Mouse (Mus musculus): Measurements from ENCODE around the gene Prss27. TPM values are rescaled to one million over a fixed set of nuclear protein-coding genes. Genes with fewer than 3 reads are reported as not detected.

The Prss27 gene
- total and polyA plus RNA-seq, 2 experiments from 2014 or later = not detected

DNA sequence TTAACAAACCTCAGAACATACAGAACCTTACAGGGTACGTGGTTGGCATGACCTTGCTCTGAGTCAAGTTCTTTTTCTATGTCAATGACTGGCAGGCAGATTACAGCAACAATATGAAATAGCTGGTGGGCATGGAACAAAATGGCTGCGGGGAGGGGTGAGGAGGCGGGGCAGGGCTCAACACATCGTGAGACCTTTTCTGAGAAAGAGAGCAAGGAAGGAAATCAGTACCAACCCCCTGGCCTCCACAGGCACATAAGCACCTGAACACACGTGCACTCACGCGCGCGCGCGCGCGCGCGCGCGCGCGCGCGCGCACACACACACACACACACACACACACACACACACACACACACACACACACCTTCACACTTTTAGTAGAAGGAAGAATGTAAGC, 7.4 kb upstream of the Prss27 start:
- Histone ChIP-seq H3K4me2 (ENCODE audit: low read depth) (no peak overlapping the region), H3K4me3 (ENCODE audit: low read depth, low read length) (no peak overlapping the region), H3K27me3 (ENCODE audit: insufficient read depth, low read length) (no peaks in the 10 kb centered on the region), H3K4me1 (ENCODE audit: insufficient read depth) (no peaks in the 10 kb centered on the region), H3K27ac (ENCODE audit: low read depth, low read length) (no peak overlapping the region), H3K36me3 (ENCODE audit: insufficient read depth) (no peaks in the 10 kb centered on the region), H3K9me3 (ENCODE audit: low read length) (no peaks in the 10 kb centered on the region), H3K9ac (no peak overlapping the region)
- ATAC-seq (no peak), DNase-seq (no peak)
- WGBS = 82% methylated on average over 8 of the region's 22 CpGs
- no peak for TF ChIP-seq CTCF (IDR thresholded peaks at IDR 0.05; ENCODE audit: low read depth)

- Histone ChIP-seq H3K9ac (no peak overlapping the region), H3K4me1 (ENCODE audit: insufficient read depth) (no peaks in the 10 kb centered on the region), H3K9me3 (ENCODE audit: low read length) (no peaks in the 10 kb centered on the region), H3K27ac (ENCODE audit: low read depth, low read length) (no peak overlapping the region), H3K36me3 (ENCODE audit: insufficient read depth) (no peaks in the 10 kb centered on the region), H3K4me3 (ENCODE audit: low read depth, low read length) (no peak overlapping the region), H3K4me2 (ENCODE audit: low read depth) (no peak overlapping the region), H3K27me3 (ENCODE audit: insufficient read depth, low read length) (no peaks in the 10 kb centered on the region)
- DNase-seq (no peak), ATAC-seq (no peak)
- WGBS = 77% methylated on average over 7 of the region's 7 CpGs
- TF ChIP-seq CTCF (IDR thresholded peaks at IDR 0.05; ENCODE audit: low read depth) = no peak
These were observed 2.9 kb upstream of the Prss27 start for GRCm38 (mm10) chr17:24035087-24035486.

DNA sequence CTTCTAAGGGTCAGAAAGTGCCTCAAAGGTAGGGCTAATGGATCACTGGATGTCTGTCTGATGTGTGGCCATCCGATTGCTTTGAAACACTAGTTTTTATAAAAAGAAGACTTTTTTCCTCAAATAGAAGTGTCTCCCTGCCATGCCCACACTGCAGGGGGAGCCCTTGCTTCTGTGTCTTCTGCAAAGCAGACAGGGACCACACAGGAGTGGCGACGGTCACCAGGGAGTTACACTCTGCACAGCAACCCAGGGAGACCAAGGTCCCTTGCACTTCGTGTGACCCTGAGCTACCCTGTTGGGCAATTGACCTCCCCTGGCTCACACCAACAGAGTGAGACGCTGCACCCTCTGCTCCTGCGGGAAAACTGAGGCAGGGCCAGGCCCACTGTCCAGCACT, 990 bp upstream of the Prss27 start:
- Histone ChIP-seq H3K4me1 (ENCODE audit: insufficient read depth) (no peaks in the 10 kb centered on the region), H3K27me3 (ENCODE audit: insufficient read depth, low read length) (no peaks in the 10 kb centered on the region), H3K4me2 (ENCODE audit: low read depth) (no peak overlapping the region), H3K9me3 (ENCODE audit: low read length) (no peaks in the 10 kb centered on the region), H3K9ac (no peak overlapping the region), H3K4me3 (ENCODE audit: low read depth, low read length) (no peak overlapping the region), H3K36me3 (ENCODE audit: insufficient read depth) (no peaks in the 10 kb centered on the region), H3K27ac (ENCODE audit: low read depth, low read length) (no peak overlapping the region)
- no peak for TF ChIP-seq CTCF (IDR thresholded peaks at IDR 0.05; ENCODE audit: low read depth)
- WGBS = 72% methylated on average over 6 of the region's 6 CpGs
- ATAC-seq = no peak
- DNase-seq = no peak

DNA sequence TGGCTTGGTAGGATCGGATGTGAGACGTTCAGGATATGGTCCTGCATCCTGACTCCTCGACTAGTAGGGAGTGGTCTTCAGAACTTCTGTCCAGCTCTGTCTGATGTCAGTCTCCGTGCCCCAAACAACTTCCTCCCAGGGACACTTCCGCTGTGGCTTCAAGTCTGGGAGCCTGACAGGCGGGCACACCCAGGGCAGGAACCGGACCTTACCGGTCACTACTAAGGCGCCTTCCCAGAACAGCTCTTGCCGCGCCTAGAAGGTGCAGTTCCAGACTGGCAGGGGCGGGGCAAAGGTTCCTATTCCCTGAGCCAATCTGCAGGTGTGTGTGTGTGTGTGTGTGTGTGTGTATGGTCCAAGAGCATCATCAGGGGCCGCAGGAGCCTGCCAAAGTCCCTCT, 584 bp upstream of the Prss27 start:
- H3K4me1 ChIP-seq (ENCODE audit: insufficient read depth) = no peaks in the 10 kb centered on the region
- H3K27me3 ChIP-seq (ENCODE audit: insufficient read depth, low read length) = no peaks in the 10 kb centered on the region
- no peak overlapping the region for H3K9ac ChIP-seq
- no peaks in the 10 kb centered on the region for H3K9me3 ChIP-seq (ENCODE audit: low read length)
- ATAC-seq = no peak
- no peaks in the 10 kb centered on the region for H3K36me3 ChIP-seq (ENCODE audit: insufficient read depth)
- H3K27ac ChIP-seq (ENCODE audit: low read depth, low read length) = no peak overlapping the region
- TF ChIP-seq CTCF (IDR thresholded peaks at IDR 0.05; ENCODE audit: low read depth) = no peak
- no peak overlapping the region for H3K4me2 ChIP-seq (ENCODE audit: low read depth)
- no peak overlapping the region for H3K4me3 ChIP-seq (ENCODE audit: low read depth, low read length)
- no peak for DNase-seq
- 89% methylated on average over 13 of the region's 13 CpGs for WGBS

GRCm38 (mm10) chr17:24044482-24044881, 6.5 kb downstream of the Prss27 start:
- Histone ChIP-seq H3K27ac (ENCODE audit: low read depth, low read length) (no peak overlapping the region), H3K4me2 (ENCODE audit: low read depth) (no peak overlapping the region), H3K27me3 (ENCODE audit: insufficient read depth, low read length) (no peaks in the 10 kb centered on the region), H3K4me3 (ENCODE audit: low read depth, low read length) (no peak overlapping the region), H3K36me3 (ENCODE audit: insufficient read depth) (peaks cover 29% of the 10 kb centered on the region), H3K9ac (no peak overlapping the region), H3K4me1 (ENCODE audit: insufficient read depth) (no peaks in the 10 kb centered on the region), H3K9me3 (ENCODE audit: low read length) (no peaks in the 10 kb centered on the region)
- DNase-seq (no peak), ATAC-seq (no peak)
- WGBS = 67% methylated on average over 5 of the region's 5 CpGs
- TF ChIP-seq CTCF (IDR thresholded peaks at IDR 0.05; ENCODE audit: low read depth) = no peak

DNA sequence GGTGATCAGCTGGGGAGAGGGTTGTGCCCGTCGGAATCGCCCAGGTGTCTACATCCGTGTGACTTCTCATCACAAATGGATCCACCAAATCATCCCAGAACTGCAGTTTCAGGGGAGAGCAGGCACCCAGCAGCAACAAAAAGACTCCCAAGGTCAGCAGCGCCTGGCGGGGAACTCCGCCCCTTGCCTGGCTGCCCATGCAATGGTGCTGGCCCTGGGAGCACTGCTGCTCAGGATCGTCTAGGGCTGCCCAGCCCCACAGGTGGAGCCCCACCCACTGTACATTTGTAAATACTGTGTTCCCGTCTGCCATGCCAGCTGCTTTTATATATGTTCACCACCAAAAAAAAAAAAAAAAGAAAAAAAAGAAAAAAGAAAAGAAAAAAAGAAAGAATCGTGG, 7.7 kb downstream of the Prss27 start:
- Histone ChIP-seq H3K4me1 (ENCODE audit: insufficient read depth) (no peaks in the 10 kb centered on the region), H3K4me3 (ENCODE audit: low read depth, low read length) (no peak overlapping the region), H3K27me3 (ENCODE audit: insufficient read depth, low read length) (no peaks in the 10 kb centered on the region), H3K9ac (no peak overlapping the region), H3K27ac (ENCODE audit: low read depth, low read length) (no peak overlapping the region), H3K4me2 (ENCODE audit: low read depth) (no peak overlapping the region), H3K9me3 (ENCODE audit: low read length) (no peaks in the 10 kb centered on the region), H3K36me3 (ENCODE audit: insufficient read depth) (peaks cover 32% of the 10 kb centered on the region)
- DNase-seq = no peak
- 79% methylated on average over 10 of the region's 10 CpGs for WGBS
- TF ChIP-seq CTCF (IDR thresholded peaks at IDR 0.05; ENCODE audit: low read depth) = no peak
- ATAC-seq = no peak

GRCm38 (mm10) chr17:24046026-24046425, 8.1 kb downstream of the Prss27 start:
- no peaks in the 10 kb centered on the region for H3K9me3 ChIP-seq (ENCODE audit: low read length)
- peaks cover 36% of the 10 kb centered on the region for H3K36me3 ChIP-seq (ENCODE audit: insufficient read depth)
- no peak overlapping the region for H3K4me3 ChIP-seq (ENCODE audit: low read depth, low read length)
- no peak for TF ChIP-seq CTCF (IDR thresholded peaks at IDR 0.05; ENCODE audit: low read depth)
- ATAC-seq (no peak), DNase-seq (no peak)
- H3K9ac ChIP-seq = no peak overlapping the region
- no peak overlapping the region for H3K27ac ChIP-seq (ENCODE audit: low read depth, low read length)
- H3K4me1 ChIP-seq (ENCODE audit: insufficient read depth) = no peaks in the 10 kb centered on the region
- no peak overlapping the region for H3K4me2 ChIP-seq (ENCODE audit: low read depth)
- WGBS = 50% methylated on average over 5 of the region's 5 CpGs
- no peaks in the 10 kb centered on the region for H3K27me3 ChIP-seq (ENCODE audit: insufficient read depth, low read length)

DNA sequence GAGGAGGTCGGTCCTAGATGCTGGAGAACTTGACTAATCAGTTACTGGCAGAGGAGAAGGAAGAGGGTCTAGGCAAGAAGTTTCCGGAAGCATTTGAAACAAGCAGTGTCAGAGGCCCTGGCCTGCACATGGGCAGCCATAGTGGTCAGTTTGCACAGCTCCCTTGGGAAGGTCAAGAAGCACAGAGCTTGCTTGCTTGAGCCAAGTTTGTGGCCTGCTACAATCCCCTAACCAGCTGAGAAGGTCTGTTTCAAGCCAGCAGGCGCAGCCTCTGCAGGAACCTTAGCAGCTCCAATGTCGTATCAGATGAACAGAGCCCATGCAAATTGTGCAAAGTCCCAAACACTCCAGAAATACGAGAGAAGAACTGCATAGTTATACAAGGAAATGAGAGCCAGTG, 10.1 kb downstream of the Prss27 start:
- Histone ChIP-seq H3K27ac (ENCODE audit: low read depth, low read length) (no peak overlapping the region), H3K9ac (no peak overlapping the region), H3K4me1 (ENCODE audit: insufficient read depth) (no peaks in the 10 kb centered on the region), H3K27me3 (ENCODE audit: insufficient read depth, low read length) (no peaks in the 10 kb centered on the region), H3K4me3 (ENCODE audit: low read depth, low read length) (no peak overlapping the region), H3K9me3 (ENCODE audit: low read length) (no peaks in the 10 kb centered on the region), H3K4me2 (ENCODE audit: low read depth) (no peak overlapping the region), H3K36me3 (ENCODE audit: insufficient read depth) (peaks cover 47% of the 10 kb centered on the region)
- 95% methylated on average over 5 of the region's 5 CpGs for WGBS
- ATAC-seq = no peak
- no peak for TF ChIP-seq CTCF (IDR thresholded peaks at IDR 0.05; ENCODE audit: low read depth)
- DNase-seq = no peak
